Mouse (Mus musculus) heart, postnatal 4 days (tissue): ENCODE measurements around the gene Supt5. TPM values are rescaled to one million over a fixed set of nuclear protein-coding genes. Genes with fewer than 3 reads are reported as not detected.

Source experiments
- DNase-seq: peaks from one replicate; pipeline ENCODE4 v3.0.0; 2021
- total RNA-seq, 2 experiments: library from RNA; stranded (reverse); gene quantifications; 2 replicates each; pipeline ENCODE4 v1.2.3; 2021

Supt5 gene
- total RNA-seq, 2 experiments from 2014 or later: 58.7 to 62.7 TPM

DNA sequence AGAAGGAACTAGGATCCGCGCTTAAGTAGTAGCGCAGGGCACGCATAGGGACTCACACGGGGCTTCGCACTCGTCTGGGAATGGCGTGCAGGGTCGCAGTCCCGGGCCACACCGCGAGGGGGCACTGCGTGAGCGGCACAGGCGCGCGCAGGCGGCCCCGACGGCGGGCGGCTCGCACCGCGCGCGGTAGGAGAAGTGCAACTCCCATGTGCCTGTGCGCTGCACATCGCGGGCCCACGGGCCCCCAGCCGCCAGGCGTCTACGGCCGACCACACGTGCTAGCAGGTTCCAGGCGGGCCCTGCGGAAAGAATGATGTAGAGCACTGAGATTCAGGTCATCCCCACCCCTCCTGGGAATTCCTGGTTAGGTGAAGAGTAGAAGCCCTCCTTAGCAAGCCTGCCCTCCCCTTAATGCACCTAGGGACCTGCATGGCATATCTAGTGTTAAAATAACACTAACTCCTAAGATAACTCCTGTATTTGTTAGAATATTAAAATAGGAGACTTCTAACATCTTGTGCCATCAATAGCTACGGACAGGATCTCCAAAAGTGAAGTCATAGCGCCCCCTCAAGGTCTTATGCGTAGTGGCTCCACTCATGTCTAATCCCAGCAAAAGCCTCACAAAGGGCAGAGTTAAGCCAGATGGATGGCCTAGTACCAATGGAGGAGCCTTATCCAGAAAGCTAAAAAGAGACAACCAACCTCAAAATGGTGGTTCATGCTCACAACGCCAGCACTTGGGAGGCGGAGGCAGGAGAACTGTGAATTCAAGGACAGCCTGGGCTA is 39.5 kb downstream of the Supt5 start:
- peak; percentile 59 for DNase-seq

DNA sequence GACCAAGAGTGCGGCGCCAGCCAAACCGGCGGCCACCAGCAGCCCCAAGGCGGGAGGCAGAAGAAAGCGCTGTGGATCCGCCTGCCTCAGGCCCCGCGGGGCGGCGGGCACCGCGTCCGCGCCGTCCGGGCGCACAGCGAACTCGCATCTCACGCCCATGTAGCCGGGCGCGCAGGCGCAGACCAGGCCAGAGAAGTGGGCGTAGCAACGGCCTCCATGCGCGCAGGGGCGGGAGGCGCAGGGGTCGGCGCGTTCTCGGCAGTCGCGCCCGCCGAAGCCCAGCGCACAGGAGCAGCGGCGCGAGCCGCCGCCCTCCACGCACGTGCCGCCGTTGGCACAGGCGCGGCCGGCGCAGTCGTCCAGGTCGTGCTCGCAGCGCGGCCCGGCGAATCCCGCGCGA is 44.1 kb downstream of the Supt5 start:
- peak; percentile 74 for DNase-seq

DNA sequence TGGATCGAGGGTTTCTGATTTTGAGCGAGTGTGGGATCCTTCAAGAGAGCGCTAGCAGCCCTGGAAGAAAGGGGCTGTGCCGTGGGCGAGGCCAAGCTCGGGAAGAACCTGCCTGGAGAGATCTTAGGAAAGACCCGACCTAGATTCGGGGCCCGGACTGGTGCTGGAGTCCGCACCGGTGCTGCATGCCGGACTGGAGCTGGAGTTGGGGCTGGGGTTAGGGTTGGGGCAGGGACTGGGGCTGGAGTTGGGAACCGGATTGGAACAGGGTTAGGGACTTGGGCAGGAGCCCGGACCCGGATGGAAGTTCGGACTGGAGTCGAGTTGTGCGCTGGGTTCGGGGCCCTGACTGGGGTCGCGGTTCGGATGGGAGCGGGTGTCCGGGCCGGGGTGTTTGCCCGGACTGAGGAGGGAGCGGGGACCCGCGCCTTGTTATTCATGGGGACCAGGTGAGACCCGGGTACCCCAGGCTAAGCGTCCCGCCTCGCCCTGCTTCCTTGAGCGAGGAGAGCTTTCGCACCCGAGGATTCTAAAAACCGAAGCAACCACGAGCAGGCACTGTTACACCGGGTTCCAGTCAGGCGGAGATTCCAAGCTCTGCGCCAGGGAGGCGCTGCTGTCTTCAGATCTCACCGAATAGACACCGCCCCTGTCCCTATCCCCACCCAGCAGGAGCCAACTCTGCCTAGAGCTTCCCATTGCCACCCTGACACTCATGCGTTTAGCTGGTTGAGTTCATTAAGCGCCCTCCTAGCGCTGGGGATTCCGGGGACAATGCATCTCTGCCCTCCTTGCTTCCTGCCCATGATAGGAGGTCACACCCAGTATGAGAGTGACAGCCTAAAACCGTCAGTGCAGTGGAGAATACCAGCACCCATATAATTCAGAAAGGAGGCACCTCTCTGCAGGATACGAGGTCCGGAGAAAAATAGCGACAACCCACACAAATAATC is 47.6 kb downstream of the Supt5 start, which contains the start of gene Selenov:
Gene Selenov, minus strand, starts transcription at position 549 of the 953 bp plus-strand sequence.
- no peak for DNase-seq

DNA sequence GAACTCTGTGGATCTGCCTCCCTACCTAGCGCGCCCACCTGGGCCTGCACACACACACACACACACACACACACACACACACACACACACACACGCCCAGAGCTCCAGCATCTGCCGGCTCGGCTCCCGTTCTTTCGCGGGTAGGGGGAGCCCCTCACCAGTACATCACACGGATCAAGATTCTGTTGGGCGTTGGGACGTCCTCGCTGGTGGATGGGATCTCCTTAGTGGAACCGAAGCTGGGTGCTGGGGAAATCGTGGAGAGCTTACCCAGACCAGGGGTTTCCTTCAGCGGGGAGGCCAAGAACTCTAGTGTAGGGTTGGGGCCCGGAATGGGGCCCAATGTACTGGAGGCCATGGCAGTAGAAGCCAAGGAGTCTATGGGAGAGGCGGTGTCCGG is 48.4 kb downstream of the Supt5 start:
- DNase-seq: no peak

DNA sequence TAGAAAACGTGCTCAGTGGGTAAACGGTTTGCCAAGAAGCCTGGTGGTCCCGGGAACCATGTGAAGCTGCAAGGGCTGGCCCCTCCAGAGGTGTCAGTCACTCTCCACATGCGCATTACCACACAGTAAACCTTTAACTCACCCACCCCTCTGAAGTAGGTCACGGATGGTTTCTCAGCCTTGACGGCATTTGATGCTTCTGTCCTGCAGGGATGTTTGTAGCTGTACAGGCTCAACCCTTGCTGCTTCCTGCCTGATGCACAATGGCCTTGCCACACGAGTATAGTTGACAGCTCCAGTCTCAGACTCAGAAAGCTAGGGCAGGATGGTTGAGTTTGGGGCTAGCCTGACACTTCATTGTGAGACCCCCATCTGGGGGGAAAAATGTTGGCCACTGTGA is 57.9 kb downstream of the Supt5 start:
- no peak for DNase-seq

DNA sequence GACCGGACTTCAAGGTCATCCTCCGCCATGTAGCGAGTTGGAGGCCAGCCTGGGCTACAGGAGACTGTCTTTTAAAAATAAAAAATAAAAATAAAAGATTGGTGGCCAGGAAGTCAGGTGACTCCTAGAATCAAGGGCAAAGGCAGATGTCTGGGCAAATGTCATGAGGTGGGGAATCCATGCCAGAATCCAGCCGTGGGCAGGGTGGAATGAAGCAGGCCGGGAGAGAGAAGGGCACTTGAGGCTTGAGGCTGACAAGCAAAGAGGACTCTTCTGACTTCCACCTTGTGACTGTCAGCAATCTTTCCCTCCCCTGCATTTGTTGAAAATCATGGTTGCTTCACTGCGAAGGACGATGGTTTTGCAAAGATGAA is 60.3 kb downstream of the Supt5 start:
- no peak for DNase-seq

DNA sequence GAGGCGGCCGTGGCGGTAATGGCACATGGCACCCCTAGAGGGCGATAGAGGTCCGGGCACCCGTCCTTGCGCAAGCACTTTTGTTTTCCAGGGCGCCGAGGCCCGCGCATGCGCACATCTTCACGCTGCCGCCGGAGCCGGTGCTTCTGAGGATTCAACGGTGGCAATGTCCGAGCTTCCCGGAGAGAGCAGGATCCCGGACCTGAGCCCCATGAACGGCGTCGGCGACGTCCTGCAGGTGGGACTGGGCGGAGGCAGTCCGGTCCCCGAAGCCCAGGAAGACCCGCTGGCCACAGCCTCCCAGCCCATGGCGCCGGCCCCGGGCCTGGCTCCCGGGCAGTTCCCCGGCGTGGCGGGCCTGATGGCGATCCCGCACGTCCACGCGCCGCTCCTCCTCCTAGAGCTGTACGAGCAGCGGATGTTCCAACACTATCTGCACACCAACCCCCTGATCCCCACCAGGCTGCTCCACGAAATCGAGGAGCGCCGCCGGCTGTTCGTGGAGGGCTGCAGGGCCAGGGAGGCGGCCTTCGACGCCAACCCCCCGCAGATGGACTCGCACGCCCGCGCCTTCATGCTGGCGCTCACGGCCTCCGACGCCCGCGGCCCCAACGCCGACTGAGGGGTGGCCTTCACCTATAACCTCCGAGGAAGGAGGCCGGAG is 60.8 kb downstream of the Supt5 start, which contains the start of gene Eid2b:
Gene Eid2b, plus strand, starts transcription at position 125 of the 664 bp plus-strand sequence.
- DNase-seq: peak; percentile 98

DNA sequence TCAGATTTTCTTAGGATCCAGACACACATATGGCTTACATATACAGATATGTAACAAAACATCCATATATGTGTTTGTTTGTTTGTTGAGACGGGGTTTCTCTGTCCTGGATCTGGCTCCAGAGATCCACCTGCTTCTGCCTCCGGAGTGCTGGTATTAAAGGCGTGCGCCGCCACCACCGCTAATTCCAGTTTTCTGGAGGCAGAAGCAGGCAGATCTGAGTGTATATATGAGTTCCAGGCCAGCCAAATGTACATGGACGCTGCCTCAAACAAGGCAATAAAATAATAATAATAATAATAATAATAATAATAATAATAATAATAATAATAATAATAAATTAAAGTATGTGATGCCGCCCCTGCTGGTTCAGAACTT is 61.3 kb downstream of the Supt5 start:
- DNase-seq: no peak

DNA sequence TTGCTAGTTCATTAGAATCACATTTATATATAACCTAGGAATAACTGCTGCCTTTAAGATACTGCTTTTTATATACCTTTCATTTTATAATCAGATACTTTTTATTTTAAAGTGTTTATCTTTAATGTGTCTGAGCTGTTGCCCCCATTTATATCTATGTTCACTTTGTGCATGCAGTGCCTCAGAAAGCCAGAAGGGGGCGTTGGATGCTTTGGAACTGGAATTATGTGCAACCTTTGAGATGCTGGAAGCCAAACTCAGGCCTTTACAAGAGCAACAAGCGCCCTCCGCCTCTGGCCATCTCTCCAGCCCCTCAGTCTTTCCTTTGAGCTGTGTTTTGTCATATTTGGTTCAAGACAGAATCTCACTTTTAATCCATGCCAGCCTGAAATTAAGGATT is 66.8 kb downstream of the Supt5 start:
- DNase-seq: no peak

DNA sequence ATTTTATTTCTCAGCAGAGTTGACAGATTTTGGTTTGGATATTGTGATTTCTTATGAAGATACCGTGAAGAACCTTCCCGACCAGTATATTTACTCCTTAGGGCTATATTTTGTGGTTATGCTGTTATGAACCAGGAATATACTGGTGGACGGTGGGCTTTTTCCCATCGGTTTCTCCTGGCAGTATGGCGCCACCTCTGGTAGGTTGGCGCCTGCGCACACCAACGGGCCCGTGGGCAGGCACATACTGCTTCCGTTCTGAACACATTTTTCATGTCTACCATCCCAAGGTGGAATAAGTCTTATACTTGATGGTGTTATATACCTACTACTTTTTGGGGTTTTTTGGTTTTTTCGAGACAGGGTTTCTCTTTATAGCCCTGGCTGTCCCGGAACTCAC is 69.2 kb downstream of the Supt5 start:
- no peak for DNase-seq

DNA sequence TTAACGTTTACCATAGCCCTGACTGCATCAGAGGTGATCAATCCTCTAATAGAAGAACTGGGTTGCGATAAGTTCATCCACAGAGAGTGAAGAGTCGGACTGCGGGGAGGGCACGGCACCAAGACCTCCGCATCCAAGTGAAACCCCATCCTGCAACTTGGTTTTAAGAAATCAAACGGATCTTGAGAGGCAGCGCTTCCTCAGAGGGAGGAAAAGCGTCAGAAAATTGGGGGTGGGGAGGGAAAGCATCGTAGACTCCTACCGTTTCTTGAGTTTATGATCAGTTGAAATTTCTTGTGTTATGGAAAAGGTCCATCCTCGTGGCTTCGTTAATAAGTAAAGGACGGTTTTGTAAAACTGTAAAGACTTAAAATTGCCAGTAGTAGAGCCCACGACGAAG is 70.0 kb downstream of the Supt5 start:
- no peak for DNase-seq

DNA sequence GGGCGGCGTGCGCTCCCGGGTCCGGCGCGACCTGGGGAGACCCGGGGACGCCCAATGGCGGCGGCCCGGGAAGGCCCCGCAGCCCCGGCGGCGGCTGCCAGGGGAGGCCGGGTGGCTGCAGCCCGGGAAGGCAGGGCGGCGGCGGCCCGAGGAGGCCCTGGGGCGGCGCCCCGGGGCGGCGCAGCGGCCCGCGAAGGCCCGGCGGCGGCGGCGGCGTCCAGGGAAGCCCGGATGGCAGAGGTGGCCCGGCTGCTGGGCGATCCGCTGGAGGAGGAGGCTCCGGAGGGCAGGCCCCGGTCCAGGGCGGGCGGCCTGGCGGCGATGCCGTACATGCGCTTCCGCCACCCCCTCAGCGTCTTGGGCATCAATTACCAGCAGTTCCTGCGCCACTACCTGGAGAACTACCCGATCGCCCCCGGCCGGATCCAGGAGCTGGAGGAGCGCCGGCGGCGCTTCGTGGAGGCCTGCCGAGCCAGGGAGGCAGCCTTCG is 70.5 kb downstream of the Supt5 start:
- DNase-seq: peak; percentile 64

DNA sequence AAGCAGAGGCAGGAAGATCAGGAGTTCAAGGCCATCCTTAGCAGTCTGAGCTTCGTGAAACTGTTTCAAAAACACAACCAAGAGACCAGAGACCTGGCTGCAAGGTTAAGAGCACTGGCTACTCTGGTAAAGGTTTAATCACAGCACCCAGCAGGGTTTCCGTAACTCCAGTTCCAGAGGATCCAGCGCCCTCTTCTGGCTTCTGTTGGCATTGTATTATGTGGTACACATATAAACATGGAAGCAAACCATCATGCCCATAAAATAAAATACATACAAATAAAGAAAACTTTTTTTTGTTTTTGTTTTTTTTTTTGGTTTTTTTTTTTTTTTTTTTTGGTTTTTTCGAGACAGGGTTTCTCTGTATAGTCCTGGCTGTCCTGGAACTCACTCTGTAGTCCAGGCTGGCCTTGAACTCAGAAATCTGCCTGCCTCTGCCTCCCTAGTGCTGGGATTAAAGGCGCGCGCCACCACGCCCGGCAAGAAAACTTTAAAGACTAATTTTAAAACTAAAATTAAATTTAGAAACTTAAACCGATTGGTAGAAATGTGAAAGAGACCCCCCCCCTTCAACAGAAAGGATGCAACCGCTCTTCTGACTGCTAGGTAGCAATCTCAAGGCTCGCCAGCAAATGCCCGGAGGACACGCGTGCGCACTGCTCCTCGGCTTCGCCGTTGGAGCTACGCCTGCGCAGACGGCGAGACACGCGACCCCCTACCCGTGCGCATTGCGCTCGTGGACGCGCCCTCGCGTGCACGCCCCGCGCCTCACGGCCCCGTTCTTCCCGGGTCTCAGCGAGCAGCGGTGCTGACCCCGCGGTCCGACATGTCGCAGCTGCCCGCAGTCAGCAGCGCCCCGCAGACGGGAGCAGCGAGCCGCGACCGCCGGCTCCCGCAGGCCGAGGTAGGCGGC is 71.2 kb downstream of the Supt5 start, which contains the start of gene Eid2:
Gene Eid2, plus strand, starts transcription at position 753 of the 913 bp plus-strand sequence.
- peak; percentile 88 for DNase-seq

DNA sequence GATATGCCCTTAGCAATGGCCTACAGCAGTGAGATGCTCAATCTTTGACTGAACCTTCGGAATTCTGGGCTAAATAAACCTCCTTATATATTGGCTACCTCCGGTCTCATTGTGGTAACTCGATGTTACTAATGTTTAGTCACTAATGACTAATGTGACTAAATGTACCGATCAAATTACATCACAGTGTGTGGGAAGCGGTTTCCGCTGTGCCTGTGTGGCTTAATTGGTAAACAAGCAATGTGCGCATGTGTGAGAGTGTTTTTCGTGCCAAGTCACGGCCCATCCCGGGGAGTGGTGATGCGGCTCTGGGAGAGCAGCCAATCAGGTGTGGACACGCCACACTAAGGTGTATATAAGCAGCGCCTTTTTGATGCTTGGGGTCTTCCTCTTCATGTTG is 73.2 kb downstream of the Supt5 start:
- DNase-seq: no peak

Other genes starting within 250 kb of the Supt5 start
- gene 9530053A07Rik, start 209.3 kb downstream of the Supt5 start, total RNA-seq: not detected
- 10 to 100 TPM; 67.2 to 68.2 TPM for gene Fbl, start 169.0 kb downstream of the Supt5 start, total RNA-seq
- gene Dyrk1b, start 159.3 kb downstream of the Supt5 start, total RNA-seq: 10 to 100 TPM; 22.9 to 24.4 TPM
- gene Eid2, start 70.9 kb downstream of the Supt5 start, total RNA-seq: 10 to 100 TPM; 13.7 to 19.7 TPM
- gene Eid2b, start 61.0 kb downstream of the Supt5 start, total RNA-seq: 10 to 100 TPM in 1 of 2 experiments, 1 to 10 TPM in 1; 8.5 to 10.9 TPM
- not detected for gene Selenov, start 47.6 kb downstream of the Supt5 start, total RNA-seq
- not detected for gene Dll3, start 36.5 kb downstream of the Supt5 start, total RNA-seq
- gene Timm50, start 26.7 kb downstream of the Supt5 start, total RNA-seq: 10 to 100 TPM; 68.6 to 76.6 TPM
- 1,000 to 10,000 TPM in 1 of 2 experiments, 100 to 1,000 TPM in 1; 972 to 1,025 TPM for gene Rps16, start 11.9 kb upstream of the Supt5 start, total RNA-seq
- gene Plekhg2, start 33.9 kb upstream of the Supt5 start, total RNA-seq: 10 to 100 TPM; 42.1 to 42.9 TPM
- 10 to 100 TPM; 12.7 to 12.9 TPM for gene Zfp36, start 41.5 kb upstream of the Supt5 start, total RNA-seq
- gene Med29, start 54.0 kb upstream of the Supt5 start, total RNA-seq: 10 to 100 TPM; 22.9 to 24.5 TPM
- 10 to 100 TPM; 50.1 to 53.5 TPM for gene Paf1, start 54.2 kb upstream of the Supt5 start, total RNA-seq
- 1 to 10 TPM; 7.1 to 7.5 TPM for gene Gmfg, start 98.7 kb upstream of the Supt5 start, total RNA-seq
- 1 to 10 TPM; 2.5 to 3.3 TPM for gene Lrfn1, start 113.2 kb upstream of the Supt5 start, total RNA-seq
- gene Ifnl2, start 171.7 kb upstream of the Supt5 start, total RNA-seq: not detected
- not detected for gene Ifnl3, start 184.1 kb upstream of the Supt5 start, total RNA-seq
- not detected for gene Sycn, start 202.1 kb upstream of the Supt5 start, total RNA-seq
- gene Nccrp1, start 208.5 kb upstream of the Supt5 start, total RNA-seq: not detected